Comparison of ENCODE assay signal across 22 mouse cellular contexts in genomic region chr1:97697273-97697672, GRCm38 (mm10). TPM values are rescaled to one million over a fixed set of nuclear protein-coding genes. Genes with fewer than 3 reads are reported as not detected.
DNase-seq lines count a peak whose midpoint lies in the region; ATAC-seq and TF ChIP-seq lines count a peak whose summit lies in the region.
"Had no signal": no experiment of that assay in that cellular context is flagged by ENCODE, and none has a peak within 500 bp of the region (broad histone marks: within the 10 kb centered on the region; RNA-seq: fewer than 3 reads in every experiment).

No protein-coding gene starts in this region.

- TF ChIP-seq CTCF in stomach, postnatal 0 days (IDR thresholded peaks at IDR 0.05; ENCODE audit: low read depth): no peak

- H3K27me3 ChIP-seq in midbrain, embryonic 11.5 days (ENCODE audit: control insufficient read depth, insufficient read depth, low read length): no peaks in the 10 kb centered on the region
- no peaks in the 10 kb centered on the region for H3K27me3 ChIP-seq in midbrain, embryonic 14.5 days (ENCODE audit: control insufficient read depth, insufficient read depth, low read length)
- H3K27me3 ChIP-seq in stomach, postnatal 0 days (ENCODE audit: control insufficient read depth, insufficient read depth, low read length): no peaks in the 10 kb centered on the region
- H3K27me3 ChIP-seq: CH12.LX had no signal

- no peak for TF ChIP-seq EP300 in stomach, postnatal 0 days (optimal IDR thresholded peaks at IDR 0.05)

- no peak for ATAC-seq in midbrain, embryonic 11.5 days (ENCODE audit: low FRiP score)
- no peak for ATAC-seq in midbrain, embryonic 14.5 days (ENCODE audit: low FRiP score, low TSS enrichment)
- ATAC-seq in granulocyte monocyte progenitor cell, adult 5-6 weeks (replicated peaks; ENCODE audit: poor library complexity, severe bottlenecking): peak; percentile 62
- peak; percentile 77 for ATAC-seq in megakaryocyte, adult 5-6 weeks (ENCODE audit: poor library complexity, severe bottlenecking)
- ATAC-seq in megakaryocyte progenitor cell, adult 5-6 weeks (replicated peaks; ENCODE audit: poor library complexity): 0 out of 2 replicates have a peak, but pooled peaks have one; percentile 31
- ATAC-seq in stomach, postnatal 0 days (ENCODE audit: low FRiP score, low TSS enrichment): no peak
- ATAC-seq: activated CD4-positive, CD25-positive, alpha-beta regulatory T cell, adult 4 months; CD4-positive, CD25-positive, alpha-beta regulatory T cell, adult 4 months; Patski had no signal

- 96% methylated on average over 1 of the region's 1 CpGs for WGBS in midbrain, embryonic 11.5 days
- 86% methylated on average over 1 of the region's 1 CpGs for WGBS in midbrain, embryonic 14.5 days
- 92% methylated on average over 1 of the region's 1 CpGs for WGBS in stomach, postnatal 0 days

- no peaks in the 10 kb centered on the region for H3K9me3 ChIP-seq in midbrain, embryonic 11.5 days (ENCODE audit: control insufficient read depth, low read length)
- H3K9me3 ChIP-seq in midbrain, embryonic 14.5 days (ENCODE audit: control insufficient read depth, low read length): no peaks in the 10 kb centered on the region
- no peaks in the 10 kb centered on the region for H3K9me3 ChIP-seq in stomach, postnatal 0 days (ENCODE audit: control insufficient read depth, low read length)
- H3K9me3 ChIP-seq: G1E had no signal

- H3K4me3 ChIP-seq in midbrain, embryonic 11.5 days (ENCODE audit: low read depth, low read length): no peak overlapping the region
- no peak overlapping the region for H3K4me3 ChIP-seq in midbrain, embryonic 14.5 days (replicated peaks; ENCODE audit: low read depth, low read length)
- H3K4me3 ChIP-seq in stomach, postnatal 0 days (ENCODE audit: low read depth, low read length): no peak overlapping the region

- no peaks in the 10 kb centered on the region for H3K4me1 ChIP-seq in midbrain, embryonic 11.5 days (ENCODE audit: control insufficient read depth, insufficient read depth, low read length)
- H3K4me1 ChIP-seq in midbrain, embryonic 14.5 days (ENCODE audit: control insufficient read depth, insufficient read depth, low read length): no peaks in the 10 kb centered on the region
- no peaks in the 10 kb centered on the region for H3K4me1 ChIP-seq in stomach, postnatal 0 days (replicated peaks; ENCODE audit: control insufficient read depth, insufficient read depth)

- H3K27ac ChIP-seq in midbrain, embryonic 11.5 days (ENCODE audit: low read depth, low read length): no peak overlapping the region
- H3K27ac ChIP-seq in midbrain, embryonic 14.5 days (replicated peaks; ENCODE audit: low read depth, low read length): no peak overlapping the region
- no peak overlapping the region for H3K27ac ChIP-seq in stomach, postnatal 0 days (replicated peaks)

- DNase-seq in midbrain, embryonic 11.5 days (ENCODE audit: low spot score, missing footprints): peak; percentile 17
- DNase-seq in midbrain, embryonic 14.5 days: no peak
- no peak for DNase-seq in kidney, postnatal 14 days
- no peak for DNase-seq in stomach, postnatal 0 days (ENCODE audit: low spot score)
- no peak for DNase-seq in kidney, postnatal 4 days
- DNase-seq: adrenal gland, adult 2 months; adrenal gland, adult 8-10 months; adrenal gland, postnatal 10 days; adrenal gland, postnatal 14 days; adrenal gland, postnatal 25 days; adrenal gland, postnatal 36 days; B cell, adult 2 months; cerebellum, adult 11 months; cerebellum, adult 11-12 months had no signal

- no peaks in the 10 kb centered on the region for H3K36me3 ChIP-seq in midbrain, embryonic 11.5 days (ENCODE audit: control insufficient read depth, insufficient read depth, low read length)
- H3K36me3 ChIP-seq in midbrain, embryonic 14.5 days (ENCODE audit: control insufficient read depth, insufficient read depth, low read length): no peaks in the 10 kb centered on the region
- no peaks in the 10 kb centered on the region for H3K36me3 ChIP-seq in stomach, postnatal 0 days (ENCODE audit: control insufficient read depth, insufficient read depth, low read length)
- H3K36me3 ChIP-seq: G1E had no signal

- H3K4me2 ChIP-seq in midbrain, embryonic 11.5 days: no peak overlapping the region
- no peak overlapping the region for H3K4me2 ChIP-seq in midbrain, embryonic 14.5 days (ENCODE audit: low read length)
- H3K4me2 ChIP-seq in stomach, postnatal 0 days (replicated peaks; ENCODE audit: low read depth): no peak overlapping the region

- H3K9ac ChIP-seq in midbrain, embryonic 11.5 days (ENCODE audit: low read length): no peak overlapping the region
- H3K9ac ChIP-seq in midbrain, embryonic 14.5 days (replicated peaks; ENCODE audit: low read length): no peak overlapping the region
- H3K9ac ChIP-seq in stomach, postnatal 0 days (ENCODE audit: low read length): no peak overlapping the region

RNA-seq across cellular contexts. Expression of gene D1Ertd622e, which starts 35.4 kb away (rescaled TPM):
- 55.5 and 59.3 TPM in 2 replicates for polyA plus RNA-seq in midbrain, embryonic 11.5 days (2014; fragmentation: Nextera tagmentation; extraction: Ambion mirVana)
- 60.7 and 67.5 TPM in 2 replicates for polyA plus RNA-seq in midbrain, embryonic 14.5 days (2014; fragmentation: Nextera tagmentation; extraction: Ambion mirVana)
- 30.1 and 31.0 TPM in 2 replicates for total RNA-seq in granulocyte monocyte progenitor cell, adult 5-6 weeks (2014; fragmentation: Nextera tagmentation)
- 33.0 and 53.3 TPM in 2 replicates for total RNA-seq in granulocyte monocyte progenitor cell, adult 5-6 weeks (2017)
- 90.6 and 116 TPM in 2 replicates for total RNA-seq in megakaryocyte, adult 5-6 weeks (2015)
- 117 and 131 TPM in 2 replicates for total RNA-seq in megakaryocyte, adult 5-6 weeks (2017)
- total RNA-seq in megakaryocyte progenitor cell, adult 5-6 weeks (2015): 33.0 and 35.2 TPM in 2 replicates
- total RNA-seq in megakaryocyte progenitor cell, adult 5-6 weeks (2017): 40.5 and 40.9 TPM in 2 replicates
- polyA plus RNA-seq in stomach, postnatal 0 days (2015; fragmentation: Nextera tagmentation; extraction: Ambion mirVana): 15.7 and 16.2 TPM in 2 replicates

Comparison
In these comparisons a context has a peak if more than half of its experiments do, and no peak if none do; other contexts are left out.
1. ATAC-seq: peak in granulocyte monocyte progenitor cell, adult 5-6 weeks (single experiment), megakaryocyte, adult 5-6 weeks (single experiment) and megakaryocyte progenitor cell, adult 5-6 weeks (single experiment); none in midbrain, embryonic 11.5 days (single experiment), midbrain, embryonic 14.5 days (single experiment) and stomach, postnatal 0 days (single experiment).